23 mouse cellular contexts compared by ENCODE assay signal in genomic region chr6:24707499-24707898, GRCm38 (mm10). TPM values are rescaled to one million over a fixed set of nuclear protein-coding genes. Genes with fewer than 3 reads are reported as not detected.
"Had no signal": no experiment of that assay in that cellular context is flagged by ENCODE, and none has a peak within 500 bp of the region (broad histone marks: within the 10 kb centered on the region; RNA-seq: fewer than 3 reads in every experiment).

No protein-coding gene starts in this region.

- H3K27me3 ChIP-seq: lung, embryonic 15.5 days; megakaryocyte, embryonic 14.5 days; midbrain, embryonic 13.5 days; midbrain, embryonic 15.5 days; neural tube, embryonic 13.5 days; neural tube, embryonic 15.5 days had no signal

- H3K36me3 ChIP-seq: lung, embryonic 15.5 days; midbrain, embryonic 13.5 days; midbrain, embryonic 15.5 days; neural tube, embryonic 13.5 days; neural tube, embryonic 15.5 days had no signal

- H3K9me3 ChIP-seq: lung, embryonic 15.5 days; megakaryocyte, embryonic 14.5 days; midbrain, embryonic 13.5 days; midbrain, embryonic 15.5 days; neural tube, embryonic 13.5 days; neural tube, embryonic 15.5 days had no signal

- H3K4me3 ChIP-seq: lung, embryonic 15.5 days; megakaryocyte, embryonic 14.5 days; midbrain, embryonic 13.5 days; midbrain, embryonic 15.5 days; neural tube, embryonic 13.5 days; neural tube, embryonic 15.5 days had no signal

- H3K27ac ChIP-seq: liver, embryonic 14.5 days; lung, embryonic 15.5 days; macrophage; midbrain, embryonic 13.5 days; midbrain, embryonic 15.5 days; neural tube, embryonic 13.5 days; neural tube, embryonic 15.5 days had no signal

- H3K9ac ChIP-seq: liver, embryonic 14.5 days; lung, embryonic 15.5 days; midbrain, embryonic 13.5 days; midbrain, embryonic 15.5 days; neural tube, embryonic 13.5 days; neural tube, embryonic 15.5 days had no signal

- H3K4me1 ChIP-seq: lung, embryonic 15.5 days; midbrain, embryonic 13.5 days; midbrain, embryonic 15.5 days; neural tube, embryonic 13.5 days; neural tube, embryonic 15.5 days had no signal

- H3K4me2 ChIP-seq: lung, embryonic 15.5 days; midbrain, embryonic 11.5 days; midbrain, embryonic 13.5 days; midbrain, embryonic 15.5 days; neural tube, embryonic 13.5 days; neural tube, embryonic 15.5 days had no signal

- ATAC-seq: midbrain, embryonic 13.5 days; midbrain, embryonic 15.5 days had no signal

- DNase-seq: lung, adult 18-20 months; lung, postnatal 14 days; lung, postnatal 36 days; right cerebral cortex, postnatal 14 days; spleen, adult 18-20 months; thymus, adult 18-20 months; thymus, postnatal 14 days; thymus, postnatal 36 days had no signal

RNA-seq across cellular contexts. Expression of gene Hyal6, which starts 25.5 kb away (rescaled TPM):
- polyA plus RNA-seq: liver, embryonic 16.5 days; lung, embryonic 15.5 days; lung, postnatal 0 days; macrophage; midbrain, embryonic 11.5 days; midbrain, embryonic 13.5 days; midbrain, embryonic 15.5 days; midbrain, postnatal 0 days; neural tube, embryonic 11.5 days; neural tube, embryonic 13.5 days; neural tube, embryonic 15.5 days; stomach, embryonic 14.5 days; thymus, postnatal 0 days had no signal

RNA-seq across cellular contexts. Expression of gene Hyal4, which starts 40.6 kb away (rescaled TPM):
- polyA plus RNA-seq: liver, embryonic 14.5 days; liver, embryonic 16.5 days; lung, embryonic 15.5 days; lung, postnatal 0 days; macrophage; midbrain, embryonic 11.5 days; midbrain, embryonic 13.5 days; midbrain, embryonic 15.5 days; midbrain, postnatal 0 days; neural tube, embryonic 11.5 days; neural tube, embryonic 13.5 days; neural tube, embryonic 15.5 days; stomach, embryonic 14.5 days; thymus, postnatal 0 days had no signal
